Mouse (Mus musculus) kidney, adult 8-10 months (tissue): ENCODE measurements around the gene Cx3cr1.
A peak's percentile ranks its signal among the peaks of the same experiment; 100 is the strongest.

Experiments used
- DNase-seq, 2 experiments: peaks; one replicate each; pipeline ENCODE4 v3.0.0; 2022

Gene Cx3cr1

DNA sequence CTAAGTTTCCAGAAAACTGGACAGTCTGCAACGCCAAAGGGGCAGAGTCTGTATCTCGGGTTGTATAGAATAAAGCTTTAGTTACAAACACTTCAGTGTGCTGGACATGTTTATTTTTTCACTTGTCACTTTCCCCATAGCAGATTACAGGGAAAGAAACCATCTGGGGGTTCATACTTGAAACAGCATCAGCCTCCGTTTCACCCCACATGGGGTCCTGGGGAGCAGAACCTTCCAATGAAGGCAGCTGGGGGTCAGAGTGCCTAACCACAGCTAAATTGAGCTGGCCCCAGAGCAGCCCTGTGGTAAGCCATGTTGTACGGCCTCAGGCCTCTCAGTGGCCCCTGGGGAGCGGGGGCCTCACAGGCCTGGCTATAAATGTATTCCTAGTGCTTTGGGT lies 143.2 kb downstream of the Cx3cr1 start:
- no peak for DNase-seq

DNA sequence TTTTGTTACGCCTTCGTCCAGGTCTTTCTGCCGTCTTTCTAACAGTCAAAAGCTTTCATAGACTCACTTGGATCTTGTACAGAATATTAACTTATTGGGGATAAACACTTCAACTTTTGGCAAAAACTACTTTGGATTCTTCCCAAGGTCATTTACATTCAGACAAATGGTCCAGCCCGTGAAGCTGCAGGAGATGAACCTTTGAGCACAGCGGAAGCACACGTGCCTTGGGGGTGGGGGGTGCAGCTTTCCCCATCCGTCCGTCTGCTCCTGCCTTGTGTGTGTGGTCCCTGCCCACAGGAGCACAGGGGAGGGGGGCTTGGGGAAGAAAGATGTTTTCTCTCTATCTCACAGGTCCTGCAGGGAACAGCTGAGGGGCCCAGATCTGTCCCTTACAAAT lies 143.9 kb downstream of the Cx3cr1 start:
- peak in 1 of 2 experiments; percentile 26 for DNase-seq

DNA sequence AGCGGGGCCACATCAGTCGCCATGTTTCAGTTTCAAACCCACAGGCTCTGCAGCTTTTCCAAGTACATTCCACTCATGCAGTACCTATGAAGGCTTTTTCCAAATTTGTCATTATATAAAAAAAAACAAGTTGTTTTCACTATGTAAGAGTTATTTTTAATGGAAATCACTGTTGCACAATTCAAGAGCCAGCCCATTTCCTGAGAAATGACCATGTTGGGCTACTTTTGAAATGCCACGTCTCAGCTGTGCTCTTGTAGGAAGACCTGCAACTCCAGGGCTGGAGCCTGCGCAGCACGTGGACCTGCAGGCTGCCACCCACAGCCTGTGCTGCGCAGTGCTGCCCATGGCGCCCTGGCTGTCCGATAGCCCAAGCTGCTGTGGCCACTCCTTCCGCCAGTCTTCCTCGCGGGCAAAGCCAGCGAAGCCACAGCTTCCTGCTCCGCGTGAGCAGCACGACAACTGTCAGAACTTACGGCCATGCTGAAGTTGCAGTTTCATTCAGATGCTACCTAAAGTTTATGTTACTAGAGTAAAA lies 144.5 kb downstream of the Cx3cr1 start:
- DNase-seq = no peak

DNA sequence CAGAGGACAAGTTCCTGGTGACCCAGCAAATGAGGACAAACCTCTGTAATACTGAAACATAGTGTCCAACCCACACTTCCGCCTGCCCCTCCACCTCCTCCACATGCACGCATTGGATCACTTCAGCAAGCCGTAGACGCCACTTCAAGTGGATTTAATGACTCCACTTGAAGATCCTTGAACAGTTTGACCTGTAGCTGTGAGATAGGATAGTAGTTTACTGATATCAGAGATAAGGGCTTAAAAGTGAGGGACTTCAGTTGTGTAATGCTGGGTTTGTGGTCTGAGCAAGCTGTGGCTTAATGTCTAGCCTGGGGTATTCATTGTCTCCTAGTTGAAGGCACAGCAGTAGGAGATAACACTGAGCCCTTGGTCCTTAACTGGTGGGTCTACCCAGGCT lies 146.2 kb downstream of the Cx3cr1 start:
- DNase-seq = no peak

- no peak for DNase-seq
Measured at GRCm38 (mm10) chr9:119919858-119920257, 149.8 kb downstream of the Cx3cr1 start.

- DNase-seq = no peak
Measured at GRCm38 (mm10) chr9:119913087-119913838, 156.4 kb downstream of the Cx3cr1 start.

DNA sequence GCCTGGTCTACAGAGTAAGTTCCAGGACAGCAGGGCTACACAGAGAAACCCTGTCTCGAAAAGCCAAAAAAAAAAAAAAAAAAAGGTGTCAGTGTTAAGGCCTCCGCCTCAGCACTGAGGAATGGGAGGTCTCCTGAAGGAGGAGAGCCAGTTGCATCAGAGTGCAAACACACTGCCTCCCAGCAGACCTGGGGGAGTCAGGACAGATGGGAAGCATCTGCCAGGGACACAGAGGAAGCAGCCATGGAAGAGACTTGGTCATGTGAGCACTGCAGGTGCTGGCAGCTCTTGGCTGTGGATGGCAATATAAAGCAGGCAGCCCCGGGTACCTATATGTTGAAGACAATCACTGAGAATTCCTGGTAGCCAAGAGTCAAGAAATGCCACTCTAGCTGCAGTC lies 159.7 kb downstream of the Cx3cr1 start:
- no peak for DNase-seq

DNA sequence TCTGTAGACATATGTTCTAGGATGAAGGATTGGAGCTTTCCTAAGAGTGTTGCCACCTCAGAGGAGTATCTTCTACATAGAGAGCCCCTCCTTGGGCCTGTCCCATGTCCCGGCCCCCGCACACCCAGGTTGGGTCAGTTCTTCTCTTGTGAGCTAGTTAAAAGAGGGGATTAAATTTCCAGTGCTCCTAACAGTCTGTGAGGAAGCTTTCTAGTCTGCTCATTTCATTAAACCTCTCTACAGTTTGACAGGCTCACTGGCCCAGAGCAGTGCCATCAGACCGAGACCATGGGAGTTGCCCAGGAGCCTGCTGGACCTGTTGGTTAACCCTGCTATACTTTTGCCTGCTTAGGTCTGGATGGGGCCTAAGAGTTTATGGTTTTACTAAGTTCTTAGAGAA lies 161.0 kb downstream of the Cx3cr1 start:
- no peak for DNase-seq

DNA sequence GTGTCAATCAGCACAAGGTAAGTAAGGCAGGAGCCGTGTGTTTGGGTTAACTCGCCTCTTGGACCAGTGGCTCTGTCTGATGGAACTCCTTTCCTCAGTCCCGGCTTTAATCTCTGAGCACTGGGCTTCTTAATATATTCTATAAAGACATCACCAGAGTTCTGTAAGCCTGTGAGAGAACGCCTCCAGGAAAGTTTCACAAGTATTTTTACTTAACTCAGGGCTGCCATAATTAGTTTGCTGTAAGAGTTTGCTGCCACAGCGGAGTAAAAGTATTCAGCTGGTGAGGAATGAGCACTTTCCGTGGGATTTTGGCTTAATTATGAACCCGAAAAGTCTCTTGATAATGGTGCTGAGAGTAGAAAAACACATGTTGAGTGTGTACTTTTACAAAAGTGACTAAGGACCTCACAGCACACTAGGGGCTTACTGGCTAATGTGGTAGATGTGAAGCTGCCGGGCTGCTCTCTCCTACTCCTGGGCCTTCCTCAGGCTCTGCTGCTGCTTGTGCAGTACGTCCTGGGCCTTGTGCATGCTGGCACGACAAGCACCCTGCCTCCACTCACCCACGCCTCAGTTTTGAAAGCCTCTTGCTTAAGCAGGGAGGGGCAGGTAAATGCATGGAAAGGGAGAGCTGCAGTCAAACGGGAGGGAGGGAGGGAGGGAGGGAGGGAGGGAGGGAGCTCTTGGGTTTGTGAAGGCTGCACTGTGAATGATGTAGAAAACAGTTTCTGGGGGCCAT lies 167.1 kb downstream of the Cx3cr1 start:
- DNase-seq = no peak

DNA sequence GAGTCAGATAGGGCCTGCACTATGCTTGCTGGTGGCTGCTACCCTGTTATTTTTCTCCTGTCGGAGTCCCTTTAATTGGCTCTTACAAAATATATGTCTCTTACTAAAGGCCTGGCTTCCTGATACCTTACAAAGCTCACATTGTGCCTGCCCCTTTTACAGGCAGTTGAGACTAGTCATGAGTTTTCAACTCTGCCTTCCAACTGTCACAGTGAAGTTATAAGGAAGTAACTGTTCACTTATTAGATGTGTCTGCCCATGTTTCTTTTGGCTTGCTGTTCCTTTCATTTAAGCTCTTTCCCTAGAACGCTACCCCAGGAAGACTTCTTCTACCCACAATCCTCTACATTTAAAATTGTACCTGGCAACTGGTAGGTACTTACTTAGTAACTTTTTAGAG lies 170.2 kb downstream of the Cx3cr1 start:
- peak in 1 of 2 experiments; percentile 11 for DNase-seq

DNA sequence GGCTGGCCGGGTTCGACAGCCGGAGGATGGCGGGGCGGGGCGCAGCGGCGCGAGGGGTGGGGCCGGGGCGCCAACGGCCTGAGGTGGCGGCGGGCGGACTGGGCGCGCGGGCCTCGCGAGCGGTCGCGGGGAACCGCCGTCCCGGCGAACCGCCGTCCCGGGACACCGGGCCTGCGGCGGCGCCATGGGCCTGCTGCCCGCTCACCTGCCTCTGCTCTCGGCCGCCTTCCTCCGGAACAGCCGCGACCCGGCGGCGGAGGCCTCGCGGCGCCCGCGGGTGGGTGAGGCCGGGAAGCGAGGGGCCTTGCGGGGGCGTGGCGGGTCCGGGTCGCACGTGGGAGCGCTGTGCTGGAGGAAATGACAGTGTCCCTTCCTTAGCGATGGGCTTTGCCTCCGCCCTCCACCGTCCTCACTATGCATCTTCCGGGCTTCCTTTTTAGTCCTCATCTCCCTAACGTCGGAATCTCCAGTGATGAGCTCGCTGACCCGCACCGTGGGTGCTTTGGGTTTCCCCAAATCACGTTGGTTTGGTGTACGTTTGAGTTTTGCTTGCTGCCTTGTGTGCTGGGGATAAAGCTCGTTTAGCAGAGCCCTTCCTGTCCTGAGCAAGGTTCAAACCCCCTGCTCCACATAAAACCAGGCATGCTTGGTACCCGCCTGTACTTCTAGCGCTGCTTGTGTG lies 174.5 kb downstream of the Cx3cr1 start:
- DNase-seq = peak; percentile 27 to 29

- DNase-seq = peak; percentile 98
Measured at GRCm38 (mm10) chr9:119894339-119895009, 175.2 kb downstream of the Cx3cr1 start, which contains the start of gene Wdr48. Wdr48 (plus strand) TSS chr9:119894878.

- no peak for DNase-seq
Measured at GRCm38 (mm10) chr9:119893881-119894280, 175.8 kb downstream of the Cx3cr1 start.

DNA sequence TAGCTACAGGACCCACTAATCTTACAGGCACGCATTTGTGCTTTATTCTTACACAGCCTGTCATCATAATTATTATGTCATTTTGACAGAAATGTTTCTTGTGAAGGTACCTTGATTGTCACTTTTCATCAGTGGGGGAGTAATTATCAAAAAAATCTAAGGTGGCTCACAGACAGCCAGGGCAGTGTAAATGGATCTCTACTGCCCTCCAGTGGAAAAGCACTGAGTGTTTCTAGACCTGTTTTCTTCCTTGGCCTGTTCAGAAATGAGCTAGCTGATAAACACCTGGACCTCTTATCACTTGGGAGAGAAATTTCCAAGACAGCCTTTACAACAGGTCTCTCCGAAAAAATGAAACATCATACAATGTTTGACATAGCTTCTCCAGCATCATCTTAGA lies 179.0 kb downstream of the Cx3cr1 start:
- DNase-seq = peak; percentile 15 to 24

- no peak for DNase-seq
Measured at GRCm38 (mm10) chr9:119889446-119889845, 180.2 kb downstream of the Cx3cr1 start.

- DNase-seq = no peak
Measured at GRCm38 (mm10) chr9:119888843-119889246, 180.8 kb downstream of the Cx3cr1 start.

DNA sequence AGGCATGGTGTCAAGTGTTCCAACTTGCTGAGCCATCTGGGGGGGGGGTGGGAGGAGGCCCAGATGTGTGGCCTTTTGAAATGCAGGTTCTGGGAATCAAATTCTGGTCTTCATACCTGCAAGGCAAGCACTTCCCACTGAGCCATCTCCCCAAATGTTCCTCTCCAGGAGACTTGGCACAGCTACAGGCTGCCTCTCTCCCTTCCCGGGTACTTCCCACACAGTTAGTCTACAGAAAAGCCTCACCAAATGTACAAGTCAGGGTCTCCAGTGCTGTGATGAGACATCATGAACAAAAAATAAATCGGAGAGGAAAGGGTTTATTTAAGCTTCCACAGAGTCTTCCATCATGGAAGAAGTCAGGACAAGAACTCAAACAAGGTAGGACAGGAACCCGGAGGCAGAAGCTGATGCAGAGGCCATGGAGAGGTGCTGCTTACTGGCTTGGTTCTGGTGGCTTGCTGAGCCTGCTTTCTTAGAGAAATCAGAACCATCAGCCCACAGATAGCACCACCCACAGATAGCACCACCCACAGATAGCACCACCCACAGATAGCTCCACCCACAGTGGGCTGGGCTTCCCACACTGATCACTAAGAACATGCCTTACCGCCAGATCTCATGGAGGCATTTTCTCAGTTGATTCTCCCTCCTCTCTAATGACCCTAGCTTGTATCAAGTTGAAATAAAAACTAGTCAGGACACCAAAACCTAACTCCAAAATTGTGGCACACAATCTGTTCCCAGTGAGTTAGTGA lies 182.4 kb downstream of the Cx3cr1 start:
- peak in 1 of 2 experiments; percentile 30 for DNase-seq

- DNase-seq = no peak
Measured at GRCm38 (mm10) chr9:119854170-119854569, 215.5 kb downstream of the Cx3cr1 start.

DNA sequence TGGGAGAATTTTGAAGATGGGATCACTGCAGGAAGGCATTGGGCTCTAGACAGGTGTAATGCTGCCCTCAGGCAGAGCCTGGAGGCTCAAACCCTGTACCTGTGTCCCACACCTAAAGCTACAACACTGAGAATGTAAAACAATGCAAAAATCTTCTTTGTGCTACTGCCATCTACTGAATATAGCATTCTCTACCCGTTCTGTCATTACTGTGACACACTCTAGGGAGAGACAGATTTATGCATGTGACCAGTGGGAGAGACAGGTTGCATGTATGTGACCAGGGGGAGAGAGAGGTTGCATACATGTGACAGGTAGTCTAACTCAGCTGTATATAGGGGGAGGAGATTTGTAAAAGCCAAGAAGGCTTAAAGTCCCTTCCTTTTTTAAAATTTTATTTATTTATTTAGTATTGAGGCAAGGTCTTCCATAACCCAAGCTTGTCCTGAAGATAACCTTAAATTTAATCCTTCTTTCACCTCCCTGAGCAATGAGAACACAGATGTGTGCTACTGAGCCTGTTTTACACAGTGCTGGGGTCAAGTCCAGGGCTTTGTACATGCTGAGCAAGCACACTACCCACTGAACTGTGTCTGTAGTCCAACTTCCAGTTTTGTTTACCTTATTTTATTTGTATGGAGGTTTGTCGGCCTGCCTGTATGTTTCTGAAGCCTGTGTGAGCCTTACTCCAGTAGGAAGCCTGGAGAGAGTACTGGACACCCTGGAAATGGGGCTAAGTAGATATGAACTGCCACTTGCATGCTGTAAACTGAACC lies 216.4 kb downstream of the Cx3cr1 start:
- DNase-seq = peak; percentile 17 to 21

- DNase-seq = peak; percentile 55 to 57
Measured at GRCm38 (mm10) chr9:119852347-119853030, 217.2 kb downstream of the Cx3cr1 start.
